8 mouse cellular contexts compared by ENCODE assay signal in the genomic region with DNA sequence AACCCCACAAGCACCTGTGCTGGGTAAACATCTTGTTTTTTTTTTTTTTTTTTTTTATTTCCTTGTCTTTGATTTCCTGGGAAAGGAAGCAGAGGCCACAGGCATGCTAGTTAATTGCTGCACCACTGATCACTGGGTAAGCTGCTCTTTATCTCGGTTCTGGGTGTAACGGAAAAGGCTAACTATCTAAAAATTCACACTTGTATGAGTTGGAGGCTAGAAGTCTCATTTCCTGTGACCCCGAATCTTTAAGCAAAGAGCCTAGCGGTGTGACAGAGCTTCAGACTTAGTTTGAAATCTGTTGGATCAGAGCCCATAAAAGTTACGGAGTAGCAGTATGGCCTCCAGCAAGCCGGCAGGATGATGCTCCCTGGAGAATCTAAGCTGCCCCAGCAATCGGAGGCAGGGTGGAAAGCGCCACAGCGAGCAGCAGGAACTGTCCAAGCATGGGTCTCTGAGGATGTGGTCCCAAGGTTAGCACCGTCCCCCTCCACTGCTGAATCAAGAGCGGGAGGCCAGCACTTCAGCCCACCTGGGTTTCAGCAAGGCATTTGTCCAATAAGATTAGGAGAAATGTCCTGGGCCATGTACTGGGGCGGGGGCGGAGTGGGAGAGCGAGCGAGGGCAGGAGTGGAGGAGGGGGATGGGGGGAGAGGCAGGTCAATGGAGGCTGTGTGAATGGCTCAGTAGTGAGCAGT. TPM values are rescaled to one million over a fixed set of nuclear protein-coding genes. Genes with fewer than 3 reads are reported as not detected.
DNase-seq lines count a peak whose midpoint lies in the region; ATAC-seq and TF ChIP-seq lines count a peak whose summit lies in the region.

No protein-coding gene starts in this region.

- WGBS in forebrain, embryonic 14.5 days = 5% methylated on average over 15 of the region's 15 CpGs
- 13% methylated on average over 15 of the region's 15 CpGs for WGBS in intestine, postnatal 0 days
- whole genome bisulfite sequencing in midbrain, postnatal 0 days = 8% methylated on average over 15 of the region's 15 CpGs

- peak overlapping the region; percentile 4; the same call in 1 of the 2 replicates for H3K9ac ChIP-seq in forebrain, embryonic 14.5 days (ENCODE audit: low read length)
- H3K9ac ChIP-seq in intestine, postnatal 0 days (ENCODE audit: low read depth, low read length) = no peak overlapping the region
- no peak overlapping the region for H3K9ac ChIP-seq in midbrain, postnatal 0 days (replicated peaks; ENCODE audit: low read length, poor library complexity, severe bottlenecking)

- no peaks in the 10 kb centered on the region for H3K27me3 ChIP-seq in forebrain, embryonic 14.5 days (replicated peaks; ENCODE audit: control insufficient read depth, insufficient read depth, low read length)
- no peaks in the 10 kb centered on the region for H3K27me3 ChIP-seq in intestine, postnatal 0 days (replicated peaks; ENCODE audit: control insufficient read depth, insufficient read depth, low read length)
- no peaks in the 10 kb centered on the region for H3K27me3 ChIP-seq in midbrain, postnatal 0 days (ENCODE audit: insufficient read depth, low read length)

- H3K9me3 ChIP-seq in forebrain, embryonic 14.5 days (replicated peaks; ENCODE audit: control insufficient read depth, low read length) = no peaks in the 10 kb centered on the region
- no peaks in the 10 kb centered on the region for H3K9me3 ChIP-seq in intestine, postnatal 0 days (ENCODE audit: control insufficient read depth)
- H3K9me3 ChIP-seq in midbrain, postnatal 0 days (ENCODE audit: low read length) = no peaks in the 10 kb centered on the region

- 0 out of 2 replicates have a peak, but pooled peaks have one; percentile 20 for ATAC-seq in forebrain, embryonic 14.5 days
- no peak for ATAC-seq in intestine, postnatal 0 days
- ATAC-seq in midbrain, postnatal 0 days (ENCODE audit: low FRiP score) = no peak
- ATAC-seq in granulocyte monocyte progenitor cell, adult 5-6 weeks (replicated peaks; ENCODE audit: poor library complexity, severe bottlenecking) = no peak

- H3K36me3 ChIP-seq in forebrain, embryonic 14.5 days (ENCODE audit: control insufficient read depth, insufficient read depth, low read length) = no peaks in the 10 kb centered on the region
- H3K36me3 ChIP-seq in intestine, postnatal 0 days (ENCODE audit: control insufficient read depth, insufficient read depth) = no peaks in the 10 kb centered on the region
- 0 out of 2 replicates have a peak, but pooled peaks cover 4% of the 10 kb centered on the region for H3K36me3 ChIP-seq in midbrain, postnatal 0 days (ENCODE audit: insufficient read depth, low read length)

- peak overlapping the region; percentile 34 for H3K4me2 ChIP-seq in forebrain, embryonic 14.5 days (ENCODE audit: low read length)
- peak overlapping the region; percentile 60 for H3K4me2 ChIP-seq in intestine, postnatal 0 days (replicated peaks; ENCODE audit: low read depth)
- peak overlapping the region; percentile 32 for H3K4me2 ChIP-seq in midbrain, postnatal 0 days (ENCODE audit: low read depth, low read length, poor library complexity, severe bottlenecking)

- no peak for TF ChIP-seq CTCF in intestine, postnatal 0 days (IDR thresholded peaks at IDR 0.05; ENCODE audit: low read depth)
- no peak for TF ChIP-seq CTCF in midbrain, postnatal 0 days (IDR thresholded peaks at IDR 0.05)

- no peaks in the 10 kb centered on the region for H3K4me1 ChIP-seq in forebrain, embryonic 14.5 days (ENCODE audit: control insufficient read depth, insufficient read depth, low read length)
- peaks cover 7% of the 10 kb centered on the region; the same call in 1 of the 2 replicates for H3K4me1 ChIP-seq in intestine, postnatal 0 days (replicated peaks; ENCODE audit: control insufficient read depth, insufficient read depth, low read length)
- no peaks in the 10 kb centered on the region for H3K4me1 ChIP-seq in midbrain, postnatal 0 days (ENCODE audit: insufficient read depth, low read length)

- no peak overlapping the region; the same call in 1 of the 2 replicates for H3K27ac ChIP-seq in forebrain, embryonic 14.5 days (ENCODE audit: low read depth, low read length)
- H3K27ac ChIP-seq in intestine, postnatal 0 days (ENCODE audit: low read depth, low read length) = peak overlapping the region; percentile 50
- no peak overlapping the region for H3K27ac ChIP-seq in midbrain, postnatal 0 days (ENCODE audit: low read depth, low read length)

- H3K4me3 ChIP-seq in forebrain, embryonic 14.5 days (ENCODE audit: low read depth, low read length) = peak overlapping the region; percentile 7; the same call in 1 of the 2 replicates
- peak overlapping the region; percentile 16 for H3K4me3 ChIP-seq in intestine, postnatal 0 days (ENCODE audit: low read depth, low read length)
- H3K4me3 ChIP-seq in midbrain, postnatal 0 days (ENCODE audit: low read depth, low read length) = no peak overlapping the region; the same call in 1 of the 2 replicates

- peak; percentile 25 for DNase-seq in ovary, postnatal 36 days (ENCODE audit: low spot score)
- no peak for DNase-seq in ovary, postnatal 14 days (ENCODE audit: low spot score)
- no peak for DNase-seq in forebrain, embryonic 14.5 days (ENCODE audit: low spot score)
- DNase-seq in midbrain, postnatal 0 days (ENCODE audit: low spot score) = no peak
- DNase-seq in ovary, postnatal 10 days (ENCODE audit: low spot score) = no peak
- DNase-seq in cerebellum, postnatal 36 days = no peak

RNA-seq across cellular contexts. Expression of gene Neu1, which starts 10.4 kb away (rescaled TPM):
- polyA plus RNA-seq in forebrain, embryonic 14.5 days (2014; fragmentation: Nextera tagmentation; extraction: Ambion mirVana) = 16.2 and 20.0 TPM in 2 replicates
- polyA plus RNA-seq in intestine, postnatal 0 days (2015; fragmentation: Nextera tagmentation; extraction: Ambion mirVana) = 522 and 580 TPM in 2 replicates
- 43.3 and 96.3 TPM in 2 replicates for total RNA-seq in midbrain, postnatal 0 days (2014; rRNA removed)
- 42.7 and 47.3 TPM in 2 replicates for polyA plus RNA-seq in midbrain, postnatal 0 days (2015; fragmentation: Nextera tagmentation; extraction: Ambion mirVana)
- 30.3 and 35.3 TPM in 2 replicates for total RNA-seq in granulocyte monocyte progenitor cell, adult 5-6 weeks (2014; fragmentation: Nextera tagmentation)
- total RNA-seq in granulocyte monocyte progenitor cell, adult 5-6 weeks (2017) = 27.0 and 32.4 TPM in 2 replicates

RNA-seq across cellular contexts. Expression of gene Hspa1b, which starts 17.5 kb away (rescaled TPM):
- 0.15 TPM in 1 of 2 replicates, not detected in the other for polyA plus RNA-seq in forebrain, embryonic 14.5 days (2014; fragmentation: Nextera tagmentation; extraction: Ambion mirVana)
- 0.64 and 1.1 TPM in 2 replicates for polyA plus RNA-seq in intestine, postnatal 0 days (2015; fragmentation: Nextera tagmentation; extraction: Ambion mirVana)
- 16.8 and 18.2 TPM in 2 replicates for total RNA-seq in midbrain, postnatal 0 days (2014; rRNA removed)
- polyA plus RNA-seq in midbrain, postnatal 0 days (2015; fragmentation: Nextera tagmentation; extraction: Ambion mirVana) = 0.47 and 0.79 TPM in 2 replicates
- 11.4 and 13.9 TPM in 2 replicates for total RNA-seq in granulocyte monocyte progenitor cell, adult 5-6 weeks (2014; fragmentation: Nextera tagmentation)
- total RNA-seq in granulocyte monocyte progenitor cell, adult 5-6 weeks (2017) = 67.7 and 68.3 TPM in 2 replicates

RNA-seq across cellular contexts. Expression of gene Slc44a4, which starts 27.2 kb away (rescaled TPM):
- not detected in 2 replicates for polyA plus RNA-seq in forebrain, embryonic 14.5 days (2014; fragmentation: Nextera tagmentation; extraction: Ambion mirVana)
- 119 and 128 TPM in 2 replicates for polyA plus RNA-seq in intestine, postnatal 0 days (2015; fragmentation: Nextera tagmentation; extraction: Ambion mirVana)
- 0.49 TPM in 1 of 2 replicates, not detected in the other for total RNA-seq in midbrain, postnatal 0 days (2014; rRNA removed)
- polyA plus RNA-seq in midbrain, postnatal 0 days (2015; fragmentation: Nextera tagmentation; extraction: Ambion mirVana) = 0.11 TPM in 1 of 2 replicates, not detected in the other
- total RNA-seq in granulocyte monocyte progenitor cell, adult 5-6 weeks (2014; fragmentation: Nextera tagmentation) = 0.41 TPM in 1 of 2 replicates, not detected in the other
- 0.78 and 1.8 TPM in 2 replicates for total RNA-seq in granulocyte monocyte progenitor cell, adult 5-6 weeks (2017)

RNA-seq across cellular contexts. Expression of gene Gm20481, which starts 28.2 kb away (rescaled TPM):
- polyA plus RNA-seq in forebrain, embryonic 14.5 days (2014; fragmentation: Nextera tagmentation; extraction: Ambion mirVana) = not detected in 2 replicates
- polyA plus RNA-seq in intestine, postnatal 0 days (2015; fragmentation: Nextera tagmentation; extraction: Ambion mirVana) = 0.43 TPM in 1 of 2 replicates, not detected in the other
- total RNA-seq in midbrain, postnatal 0 days (2014; rRNA removed) = not detected in 2 replicates
- polyA plus RNA-seq in midbrain, postnatal 0 days (2015; fragmentation: Nextera tagmentation; extraction: Ambion mirVana) = not detected in 2 replicates
- total RNA-seq in granulocyte monocyte progenitor cell, adult 5-6 weeks (2014; fragmentation: Nextera tagmentation) = not detected in 2 replicates
- total RNA-seq in granulocyte monocyte progenitor cell, adult 5-6 weeks (2017) = 0.34 and 1.4 TPM in 2 replicates

RNA-seq across cellular contexts. Expression of gene Hspa1a, which starts 30.5 kb away (rescaled TPM):
- 1.4 and 3.7 TPM in 2 replicates for polyA plus RNA-seq in forebrain, embryonic 14.5 days (2014; fragmentation: Nextera tagmentation; extraction: Ambion mirVana)
- 6.4 and 6.5 TPM in 2 replicates for polyA plus RNA-seq in intestine, postnatal 0 days (2015; fragmentation: Nextera tagmentation; extraction: Ambion mirVana)
- total RNA-seq in midbrain, postnatal 0 days (2014; rRNA removed) = 34.9 TPM in 2 replicates
- 18.2 and 19.8 TPM in 2 replicates for polyA plus RNA-seq in midbrain, postnatal 0 days (2015; fragmentation: Nextera tagmentation; extraction: Ambion mirVana)
- 5.5 and 6.2 TPM in 2 replicates for total RNA-seq in granulocyte monocyte progenitor cell, adult 5-6 weeks (2014; fragmentation: Nextera tagmentation)
- 45.2 and 49.0 TPM in 2 replicates for total RNA-seq in granulocyte monocyte progenitor cell, adult 5-6 weeks (2017)

Comparison
In these comparisons a context has a peak if more than half of its experiments do, and no peak if none do; other contexts are left out.
1. RNA of gene Neu1, which starts 10.4 kb away (polyA plus RNA-seq): 522 to 580 TPM in intestine, postnatal 0 days; 42.7 to 47.3 TPM in midbrain, postnatal 0 days and 16.2 to 20.0 TPM in forebrain, embryonic 14.5 days; every median in the first group is over 10 times any median in the second.
2. RNA of gene Slc44a4, which starts 27.2 kb away (polyA plus RNA-seq): 119 to 128 TPM in intestine, postnatal 0 days; 0.11 TPM in midbrain, postnatal 0 days and not detected in forebrain, embryonic 14.5 days; every median in the first group is over 100 times any median in the second.
3. Peak in every context shown above with its lines, with median percentiles within 50 percentile points of each other: H3K4me2 ChIP-seq.